Mouse (Mus musculus): Measurements from ENCODE around the gene Begain. TPM values are rescaled to one million over a fixed set of nuclear protein-coding genes. Genes with fewer than 3 reads are reported as not detected.

The Begain gene
- total and polyA plus RNA-seq, 3 experiments = not detected

- Histone ChIP-seq H3K27ac (ENCODE audit: control insufficient read depth, low read depth, low read length) (no peak overlapping the region), H3K79me2 (ENCODE audit: control insufficient read depth, insufficient read depth, low read length, poor library complexity) (no peaks in the 10 kb centered on the region), H3K4me3 (ENCODE audit: control insufficient read depth in 1 of 2, insufficient read depth in 1 of 2, low read depth in 2 of 2, low read length in 2 of 2) (no peak overlapping the region), H3K36me3 (ENCODE audit: control insufficient read depth in 1 of 2, insufficient read depth in 2 of 2, low read length in 2 of 2) (no peaks in the 10 kb centered on the region), H3K9me3 (replicated peaks; ENCODE audit: insufficient read depth, low read length) (no peaks in the 10 kb centered on the region), H3K4me1 (ENCODE audit: control insufficient read depth in 1 of 2, insufficient read depth in 2 of 2, low read length in 2 of 2) (no peaks in the 10 kb centered on the region), H3K9ac (ENCODE audit: control insufficient read depth, low read depth, low read length, poor library complexity, severe bottlenecking) (no peak overlapping the region), H3K27me3 (ENCODE audit: control insufficient read depth in 1 of 2, insufficient read depth in 2 of 2, low read length in 2 of 2) (no peaks in the 10 kb centered on the region)
- TF ChIP-seq SIN3A (IDR thresholded peaks at IDR 0.05; ENCODE audit: low read length) (peak; percentile 75), MXI1 (IDR thresholded peaks at IDR 0.05; ENCODE audit: low read depth, low read length) (peak; percentile 66), RCOR1 (IDR thresholded peaks at IDR 0.05; ENCODE audit: low read depth, low read length) (no peak)
- peak; percentile 65 for DNase-seq (ENCODE audit: low read depth, low spot score)
Observed at GRCm38 (mm10) chr12:108994436-108995031, 73.5 kb downstream of the Begain start.

GRCm38 (mm10) chr12:108993046-108993445 is 75.0 kb downstream of the Begain start:
- no peaks in the 10 kb centered on the region for H3K9me3 ChIP-seq (replicated peaks; ENCODE audit: insufficient read depth, low read length)
- no peaks in the 10 kb centered on the region for H3K79me2 ChIP-seq (ENCODE audit: control insufficient read depth, insufficient read depth, low read length, poor library complexity)
- H3K4me1 ChIP-seq (ENCODE audit: control insufficient read depth in 1 of 2, insufficient read depth in 2 of 2, low read length in 2 of 2) = no peaks in the 10 kb centered on the region
- H3K36me3 ChIP-seq (ENCODE audit: control insufficient read depth in 1 of 2, insufficient read depth in 2 of 2, low read length in 2 of 2) = no peaks in the 10 kb centered on the region
- no peak for DNase-seq (ENCODE audit: low read depth, low spot score)
- no peaks in the 10 kb centered on the region for H3K27me3 ChIP-seq (ENCODE audit: control insufficient read depth in 1 of 2, insufficient read depth in 2 of 2, low read length in 2 of 2)
- H3K9ac ChIP-seq (ENCODE audit: control insufficient read depth, low read depth, low read length, poor library complexity, severe bottlenecking) = no peak overlapping the region
- no peak overlapping the region for H3K4me3 ChIP-seq (ENCODE audit: control insufficient read depth in 1 of 2, insufficient read depth in 1 of 2, low read depth in 2 of 2, low read length in 2 of 2)
- no peak overlapping the region for H3K27ac ChIP-seq (ENCODE audit: control insufficient read depth, low read depth, low read length)
- TF ChIP-seq EP300 (IDR thresholded peaks at IDR 0.05; ENCODE audit: low read depth in 1 of 2, low read length in 2 of 2) = no peak
- TF ChIP-seq POLR2AphosphoS5 (IDR thresholded peaks at IDR 0.05; ENCODE audit: borderline replicate concordance, low read depth, low read length) = no peak
- no peak for TF ChIP-seq RAD21 (IDR thresholded peaks at IDR 0.05; ENCODE audit: low read depth, low read length)
- TF ChIP-seq SMC3 (IDR thresholded peaks at IDR 0.05; ENCODE audit: low read depth, low read length) = no peak

- H3K36me3 ChIP-seq (ENCODE audit: control insufficient read depth in 1 of 2, insufficient read depth in 2 of 2, low read length in 2 of 2) = no peaks in the 10 kb centered on the region
- H3K4me1 ChIP-seq (ENCODE audit: control insufficient read depth in 1 of 2, insufficient read depth in 2 of 2, low read length in 2 of 2) = no peaks in the 10 kb centered on the region
- H3K27me3 ChIP-seq (ENCODE audit: control insufficient read depth in 1 of 2, insufficient read depth in 2 of 2, low read length in 2 of 2) = no peaks in the 10 kb centered on the region
- H3K9me3 ChIP-seq (replicated peaks; ENCODE audit: insufficient read depth, low read length) = no peaks in the 10 kb centered on the region
- H3K4me3 ChIP-seq (ENCODE audit: control insufficient read depth in 1 of 2, insufficient read depth in 1 of 2, low read depth in 2 of 2, low read length in 2 of 2) = no peak overlapping the region
- H3K79me2 ChIP-seq (ENCODE audit: control insufficient read depth, insufficient read depth, low read length, poor library complexity) = no peaks in the 10 kb centered on the region
- H3K27ac ChIP-seq (ENCODE audit: control insufficient read depth, low read depth, low read length) = no peak overlapping the region
- no peak for TF ChIP-seq TBP (IDR thresholded peaks at IDR 0.05; ENCODE audit: low read depth, low read length)
- TF ChIP-seq UBTF (IDR thresholded peaks at IDR 0.05; ENCODE audit: borderline replicate concordance, insufficient read depth, low read depth, low read length) = no peak
- TF ChIP-seq RCOR1 (IDR thresholded peaks at IDR 0.05; ENCODE audit: low read depth, low read length) = no peak
- TF ChIP-seq CTCF (IDR thresholded peaks at IDR 0.05 in 2 of 3, conservative IDR thresholded peaks at IDR 0.05 in 1 of 3; ENCODE audit: control insufficient read depth in 1 of 3, insufficient read depth in 1 of 3, low read depth in 2 of 3, low read length in 3 of 3, poor library complexity in 1 of 3, severe bottlenecking in 1 of 3) = no peak
- TF ChIP-seq E2F4 (IDR thresholded peaks at IDR 0.05; ENCODE audit: borderline replicate concordance, low read depth, low read length) = no peak
- no peak for TF ChIP-seq BHLHE40 (IDR thresholded peaks at IDR 0.05; ENCODE audit: borderline replicate concordance, low read depth, low read length)
- TF ChIP-seq CHD2 (IDR thresholded peaks at IDR 0.05; ENCODE audit: low read length) = no peak
- TF ChIP-seq MXI1 (IDR thresholded peaks at IDR 0.05; ENCODE audit: low read depth, low read length) = no peak
- no peak for TF ChIP-seq GABPA (IDR thresholded peaks at IDR 0.05; ENCODE audit: low read depth, low read length)
- TF ChIP-seq ZMIZ1 (IDR thresholded peaks at IDR 0.05; ENCODE audit: low read depth, low read length) = no peak
- no peak for TF ChIP-seq KAT2A (conservative IDR thresholded peaks at IDR 0.05; ENCODE audit: low read depth, low read length)
- no peak for TF ChIP-seq TAL1 (IDR thresholded peaks at IDR 0.05; ENCODE audit: low read length)
- TF ChIP-seq MEF2A (IDR thresholded peaks at IDR 0.05; ENCODE audit: extremely low read depth, insufficient replicate concordance, low read depth, low read length, poor library complexity, severe bottlenecking) = no peak
- H3K9ac ChIP-seq (ENCODE audit: control insufficient read depth, low read depth, low read length, poor library complexity, severe bottlenecking) = no peak overlapping the region
- no peak for DNase-seq (ENCODE audit: low read depth, low spot score)
Observed at GRCm38 (mm10) chr12:108990425-108990824, 77.6 kb downstream of the Begain start.

Measured in MEL (cell line).